Mouse (Mus musculus) stomach, postnatal 0 days (tissue): Measurements from ENCODE around the gene Gp1ba.

Source experiments
- CTCF ChIP-seq: IDR thresholded peaks from 2 replicates; pipeline ENCODE4 v1.5.1; 2016; ENCODE audit warnings: antibody characterized with exemption, low read depth, mild to moderate bottlenecking, moderate library complexity
- EP300 ChIP-seq: optimal IDR thresholded peaks from 2 replicates; pipeline ENCODE3; 2016; ENCODE audit warnings: antibody characterized with exemption

DNA sequence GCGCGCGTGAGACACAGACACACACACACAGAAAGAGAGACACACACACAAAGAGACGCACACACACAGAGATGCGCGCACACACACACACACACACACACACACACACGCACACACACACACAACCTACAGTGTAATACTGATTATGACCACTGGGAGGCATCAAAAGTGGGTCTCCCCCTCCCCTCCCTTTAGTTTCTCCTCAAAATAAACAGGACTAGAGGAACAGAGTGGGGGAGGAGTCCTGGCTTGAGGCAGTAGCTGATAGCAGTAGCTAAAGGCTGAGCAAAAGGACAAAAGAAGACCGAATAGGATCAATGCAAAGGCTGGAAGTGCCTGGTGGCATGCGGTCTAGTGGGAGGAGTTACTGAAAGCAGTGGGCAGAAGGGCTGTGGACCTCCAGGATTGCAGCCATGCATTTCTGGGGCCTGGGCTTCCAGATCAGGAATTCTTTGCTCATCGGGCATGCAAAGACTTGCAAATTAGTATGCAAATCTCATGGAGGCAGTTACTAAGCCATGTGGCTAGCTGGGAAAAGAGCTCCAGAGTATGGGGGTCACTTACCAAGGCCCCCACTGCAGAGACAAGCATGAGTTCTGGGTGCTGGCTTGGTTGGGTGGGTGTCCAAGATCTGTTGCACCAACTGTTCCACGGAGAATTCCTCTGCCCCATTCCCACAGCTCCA, 43.1 kb downstream of the Gp1ba start:
- TF ChIP-seq CTCF (peak; percentile 87), EP300 (no peak)
